Mouse (Mus musculus) thymus, adult 2 months (tissue): ENCODE results near the gene Deaf1. TPM values are rescaled to one million over a fixed set of nuclear protein-coding genes. Genes with fewer than 3 reads are reported as not detected.

Experiments
- DNase-seq: peaks from one replicate; pipeline ENCODE4 v3.0.0; 2021
- H3K27ac ChIP-seq: fragments of 200-500 bp; 2 replicates; pipeline ENCODE4 v1.5.1; 2012; ENCODE audit warnings: low read length, control low read depth; ENCODE audit not compliant: control insufficient read depth, insufficient read depth
- H3K27me3 ChIP-seq: fragments of 200-500 bp; 2 replicates; pipeline ENCODE4 v1.6.1; 2012; ENCODE audit warnings: mild to moderate bottlenecking, low read length, moderate library complexity, mixed read lengths; ENCODE audit not compliant: control insufficient read depth, insufficient read depth
- H3K36me3 ChIP-seq: fragments of 200-500 bp; 2 replicates; pipeline ENCODE4 v1.6.1; 2012; ENCODE audit warnings: mild to moderate bottlenecking, low read length, moderate library complexity; ENCODE audit not compliant: control insufficient read depth, insufficient read depth
- H3K4me1 ChIP-seq: fragments of 200-500 bp; replicated peaks from 2 replicates; pipeline ENCODE4 v1.6.1; 2012; ENCODE audit warnings: low read length; ENCODE audit not compliant: control insufficient read depth, insufficient read depth
- H3K4me3 ChIP-seq: fragments of 200-500 bp; 2 replicates; pipeline ENCODE4 v1.5.1; 2012; ENCODE audit warnings: mild to moderate bottlenecking, low read length, control low read depth, moderate library complexity; ENCODE audit not compliant: control insufficient read depth, insufficient read depth
- CTCF ChIP-seq: fragments of 200-500 bp; IDR thresholded peaks from 2 replicates; pipeline ENCODE4 v1.5.1; 2012; ENCODE audit warnings: mild to moderate bottlenecking, control low read depth, low read length, moderate library complexity, borderline replicate concordance; ENCODE audit not compliant: control insufficient read depth, poor library complexity, insufficient read depth; ENCODE audit errors: extremely low read depth
- POLR2A ChIP-seq: fragments of 200-500 bp; IDR thresholded peaks from 2 replicates; pipeline ENCODE4 v1.6.1; 2012; ENCODE audit warnings: mild to moderate bottlenecking, low read length, control low read depth, moderate library complexity; ENCODE audit not compliant: control insufficient read depth, poor library complexity, insufficient read depth; ENCODE audit errors: extremely low read depth
- WGBS: fragments of 180-500 bp; shearing (Covaris S2); methylation state at CpG from one replicate; pipeline ENCODE4 v1.1.7; 2018; 5-methylcytosine and 5-hydroxymethylcytosine counted together
- polyA plus RNA-seq: library from polyadenylated mRNA; depleted of rRNA; stranded (reverse); fragments of >200 nt; gene quantifications from 2 replicates; pipeline ENCODE4 v1.2.3, GENCODE M21; 2012

Deaf1 gene
- polyA plus RNA-seq, 1 experiment = 34.9 TPM

GRCm38 (mm10) chr7:141319446-141319845, 8.0 kb downstream of the Deaf1 start:
- H3K27ac ChIP-seq = no peak overlapping the region
- H3K4me1 ChIP-seq = no peaks in the 10 kb centered on the region; the same call in 1 of the 2 replicates
- WGBS = 93% methylated on average over 2 of the region's 2 CpGs
- H3K27me3 ChIP-seq = no peaks in the 10 kb centered on the region
- TF ChIP-seq POLR2A = no peak
- no peak for TF ChIP-seq CTCF
- H3K4me3 ChIP-seq = no peak overlapping the region
- peaks cover 60% of the 10 kb centered on the region for H3K36me3 ChIP-seq
- no peak for DNase-seq

- WGBS = 87% methylated on average over 1 of the region's 1 CpGs
- Histone ChIP-seq H3K4me1 (no peaks in the 10 kb centered on the region), H3K27ac (no peak overlapping the region), H3K36me3 (peaks cover 69% of the 10 kb centered on the region), H3K27me3 (no peaks in the 10 kb centered on the region), H3K4me3 (no peak overlapping the region)
- TF ChIP-seq POLR2A (no peak), CTCF (no peak)
- no peak for DNase-seq
These were observed 9.8 kb downstream of the Deaf1 start for GRCm38 (mm10) chr7:141317619-141318132.

DNA sequence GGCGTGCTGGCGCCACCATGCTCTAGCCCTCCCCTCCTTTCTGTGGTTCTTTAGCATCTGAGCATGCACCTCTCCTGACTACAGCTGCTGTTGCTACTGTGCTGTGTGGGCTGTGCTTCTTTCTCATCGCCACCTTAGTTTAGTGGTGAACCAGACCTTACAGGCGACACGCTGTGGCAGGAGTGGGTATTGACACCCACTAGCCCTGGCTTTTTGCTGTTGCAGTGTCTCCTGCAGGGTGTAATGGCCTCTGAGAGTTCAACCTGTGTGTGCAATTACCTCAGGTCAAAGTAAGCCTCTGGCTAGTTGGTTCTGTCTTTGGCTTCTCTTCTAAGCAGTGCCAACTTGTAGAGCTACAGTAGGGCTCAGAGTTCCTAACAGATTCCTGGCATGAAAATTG, 11.5 kb downstream of the Deaf1 start:
- Histone ChIP-seq H3K4me3 (no peak overlapping the region), H3K27ac (no peak overlapping the region), H3K36me3 (peaks cover 65% of the 10 kb centered on the region), H3K27me3 (no peaks in the 10 kb centered on the region), H3K4me1 (no peaks in the 10 kb centered on the region)
- peak; percentile 76 for DNase-seq
- WGBS = 59% methylated on average over 5 of the region's 5 CpGs
- TF ChIP-seq POLR2A = no peak
- peak; percentile 63; the same call in 1 of the 2 replicates for TF ChIP-seq CTCF

DNA sequence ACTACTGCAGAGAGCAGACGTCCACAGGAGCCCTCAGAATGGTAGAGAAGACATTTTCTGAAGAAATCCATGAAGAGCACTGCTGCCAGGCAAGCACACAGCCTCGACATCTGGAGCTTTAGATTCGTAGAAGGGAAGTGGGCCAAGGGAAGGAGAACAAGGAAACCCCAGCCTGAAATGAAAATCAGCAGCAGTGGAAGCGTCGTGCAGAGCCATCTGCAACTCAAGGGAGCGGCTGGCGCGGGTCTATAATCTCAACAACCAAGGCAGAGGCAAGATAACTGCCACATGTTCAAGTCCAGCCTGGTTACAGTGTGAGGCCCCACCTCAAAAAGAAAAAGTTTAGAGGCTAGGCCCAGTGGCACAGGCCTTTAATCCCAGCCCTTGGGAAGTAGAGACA, 12.4 kb downstream of the Deaf1 start:
- H3K4me1 ChIP-seq = no peaks in the 10 kb centered on the region
- no peak overlapping the region for H3K27ac ChIP-seq
- 87% methylated on average over 8 of the region's 8 CpGs for WGBS
- no peak overlapping the region for H3K4me3 ChIP-seq
- TF ChIP-seq CTCF = no peak
- no peak for TF ChIP-seq POLR2A
- H3K27me3 ChIP-seq = no peaks in the 10 kb centered on the region
- peaks cover 65% of the 10 kb centered on the region for H3K36me3 ChIP-seq
- DNase-seq = no peak

- Histone ChIP-seq H3K27ac (no peak overlapping the region), H3K4me1 (no peaks in the 10 kb centered on the region), H3K4me3 (no peak overlapping the region), H3K27me3 (no peaks in the 10 kb centered on the region), H3K36me3 (peaks cover 68% of the 10 kb centered on the region)
- WGBS = 90% methylated on average over 2 of the region's 2 CpGs
- TF ChIP-seq POLR2A (no peak), CTCF (no peak)
- no peak for DNase-seq
These were observed 13.1 kb downstream of the Deaf1 start for GRCm38 (mm10) chr7:141314416-141314815.

- DNase-seq = no peak
- Histone ChIP-seq H3K27ac (no peak overlapping the region), H3K36me3 (peaks cover 41% of the 10 kb centered on the region), H3K4me1 (peaks cover 10% of the 10 kb centered on the region), H3K27me3 (no peaks in the 10 kb centered on the region), H3K4me3 (no peak overlapping the region)
- WGBS = 98% methylated on average over 4 of the region's 4 CpGs
- TF ChIP-seq CTCF (no peak), POLR2A (no peak)
These were observed 23.0 kb downstream of the Deaf1 start for GRCm38 (mm10) chr7:141304537-141304936.

- H3K27ac ChIP-seq = peak overlapping the region; percentile 56
- H3K27me3 ChIP-seq = no peaks in the 10 kb centered on the region
- H3K4me1 ChIP-seq = peaks cover 10% of the 10 kb centered on the region
- H3K36me3 ChIP-seq = peaks cover 30% of the 10 kb centered on the region
- DNase-seq = peak; percentile 48
- TF ChIP-seq CTCF (no peak), POLR2A (no peak)
- WGBS = 36% methylated on average over 1 of the region's 1 CpGs
- no peak overlapping the region for H3K4me3 ChIP-seq
These were observed 24.7 kb downstream of the Deaf1 start for GRCm38 (mm10) chr7:141302702-141303268.
